Mouse (Mus musculus) forebrain, postnatal 0 days (tissue): ENCODE measurements at regions not wholly inside any gene's neighbourhood (a gene's known extent, or its start where the extent isn't known, plus 50 kb on each side); places are given as distances from the start of the nearest gene placed in this dataset.

Experiments used
- ATAC-seq: fragments of 200-750 bp; cut with Nextera tagmentation; 2 replicates; pipeline ENCODE4 v1.8.0; 2017; ENCODE audit warnings: mild to moderate bottlenecking, moderate library complexity
- DNase-seq: peaks from one replicate; pipeline ENCODE4 v3.0.0-alpha.2; 2015
- H3K27ac ChIP-seq: fragments of 300-500 bp; sonication (generic); 2 replicates; pipeline ENCODE4 v1.5.1; 2014; ENCODE audit warnings: low read depth, mild to moderate bottlenecking, antibody characterized with exemption, low read length, moderate library complexity, mixed read lengths
- H3K27me3 ChIP-seq: fragments of 300-500 bp; sonication (generic); 2 replicates; pipeline ENCODE4 v1.6.1; 2014; ENCODE audit warnings: mild to moderate bottlenecking, low read length, mixed read lengths; ENCODE audit not compliant: insufficient read depth
- H3K36me3 ChIP-seq: fragments of 300-500 bp; sonication (generic); 2 replicates; pipeline ENCODE4 v1.6.1; 2014; ENCODE audit warnings: mild to moderate bottlenecking, moderate library complexity; ENCODE audit not compliant: insufficient read depth
- H3K4me1 ChIP-seq: fragments of 300-500 bp; sonication (generic); 2 replicates; pipeline ENCODE4 v1.6.1; 2014; ENCODE audit warnings: antibody characterized with exemption; ENCODE audit not compliant: insufficient read depth
- H3K4me2 ChIP-seq: fragments of 300-500 bp; sonication (generic); 2 replicates; pipeline ENCODE4 v1.6.1; 2014; ENCODE audit warnings: low read depth, mild to moderate bottlenecking, moderate library complexity
- H3K4me3 ChIP-seq: fragments of 300-500 bp; sonication (generic); 2 replicates; pipeline ENCODE4 v1.5.1; 2014; ENCODE audit warnings: low read depth, low read length, mixed read lengths
- H3K9ac ChIP-seq: fragments of 300-500 bp; sonication (generic); 2 replicates; pipeline ENCODE4 v1.6.1; 2014; ENCODE audit warnings: mild to moderate bottlenecking
- H3K9me3 ChIP-seq: fragments of 300-500 bp; sonication (generic); 2 replicates; pipeline ENCODE4 v1.6.1; 2016; ENCODE audit warnings: low read length
- CTCF ChIP-seq: sonication (generic); IDR thresholded peaks from 2 replicates; pipeline ENCODE4 v1.5.1; 2016; ENCODE audit warnings: antibody characterized with exemption, control low read depth, low read depth
- WGBS: fragments of 180-500 bp; shearing (Covaris S2); extraction: QIAGEN DNeasy Blood & Tissue Kit; methylation state at CpG from one replicate; pipeline ENCODE4 v1.1.7; 2014; 5-methylcytosine and 5-hydroxymethylcytosine counted together

- H3K4me1 ChIP-seq = peaks cover 7% of the 10 kb centered on the region; the same call in 1 of the 2 replicates
- H3K27ac ChIP-seq = no peak overlapping the region
- 87% methylated on average over 12 of the region's 12 CpGs for WGBS
- DNase-seq (no peak), ATAC-seq (no peak)
- H3K9ac ChIP-seq = no peak overlapping the region
- no peaks in the 10 kb centered on the region for H3K36me3 ChIP-seq
- no peak overlapping the region for H3K4me3 ChIP-seq
- TF ChIP-seq CTCF = no peak
- H3K9me3 ChIP-seq = no peaks in the 10 kb centered on the region
- no peak overlapping the region for H3K4me2 ChIP-seq
- no peaks in the 10 kb centered on the region; the same call in 1 of the 2 replicates for H3K27me3 ChIP-seq
Observed at GRCm38 (mm10) chr12:112418636-112419035, 70.6 kb upstream of the A530016L24Rik start.

GRCm38 (mm10) chr12:112422177-112422576 lies 67.1 kb upstream of the A530016L24Rik start:
- H3K9ac ChIP-seq = no peak overlapping the region
- WGBS = 34% methylated on average over 9 of the region's 9 CpGs
- H3K4me3 ChIP-seq = no peak overlapping the region
- 0 out of 2 replicates have a peak overlapping the region, but pooled peaks have one; percentile 8 for H3K4me2 ChIP-seq
- peak; percentile 27 for DNase-seq
- H3K9me3 ChIP-seq = no peaks in the 10 kb centered on the region
- H3K36me3 ChIP-seq = no peaks in the 10 kb centered on the region
- H3K27ac ChIP-seq = no peak overlapping the region
- ATAC-seq = peak; percentile 30; the same call in 1 of the 2 replicates
- TF ChIP-seq CTCF = no peak
- H3K27me3 ChIP-seq = no peaks in the 10 kb centered on the region; the same call in 1 of the 2 replicates
- no peaks in the 10 kb centered on the region for H3K4me1 ChIP-seq

- Histone ChIP-seq H3K4me1 (no peaks in the 10 kb centered on the region), H3K9ac (no peak overlapping the region), H3K27me3 (no peaks in the 10 kb centered on the region), H3K4me3 (no peak overlapping the region), H3K27ac (peak overlapping the region; percentile 16; the same call in 1 of the 2 replicates), H3K36me3 (no peaks in the 10 kb centered on the region), H3K4me2 (no peak overlapping the region), H3K9me3 (no peaks in the 10 kb centered on the region)
- ATAC-seq = no peak
- DNase-seq = peak; percentile 60
- WGBS = 71% methylated on average over 6 of the region's 6 CpGs
- TF ChIP-seq CTCF = no peak
Observed at GRCm38 (mm10) chr12:112424150-112424549, 65.1 kb upstream of the A530016L24Rik start.

GRCm38 (mm10) chr12:112426681-112427080 lies 62.6 kb upstream of the A530016L24Rik start:
- 74% methylated on average over 9 of the region's 9 CpGs for WGBS
- H3K27ac ChIP-seq = no peak overlapping the region
- no peak for TF ChIP-seq CTCF
- no peak overlapping the region for H3K4me2 ChIP-seq
- ATAC-seq = no peak
- no peak for DNase-seq
- H3K9me3 ChIP-seq = no peaks in the 10 kb centered on the region
- no peak overlapping the region for H3K4me3 ChIP-seq
- no peaks in the 10 kb centered on the region for H3K27me3 ChIP-seq
- no peaks in the 10 kb centered on the region for H3K36me3 ChIP-seq
- H3K9ac ChIP-seq = no peak overlapping the region
- H3K4me1 ChIP-seq = no peaks in the 10 kb centered on the region

GRCm38 (mm10) chr12:112430104-112430846 lies 59.0 kb upstream of the A530016L24Rik start:
- Histone ChIP-seq H3K4me1 (no peaks in the 10 kb centered on the region), H3K27me3 (no peaks in the 10 kb centered on the region), H3K4me2 (no peak overlapping the region), H3K4me3 (no peak overlapping the region), H3K27ac (no peak overlapping the region), H3K9ac (no peak overlapping the region), H3K9me3 (no peaks in the 10 kb centered on the region), H3K36me3 (no peaks in the 10 kb centered on the region)
- TF ChIP-seq CTCF = no peak
- 71% methylated on average over 22 of the region's 22 CpGs for WGBS
- ATAC-seq (no peak), DNase-seq (no peak)

- WGBS = 20% methylated on average over 12 of the region's 12 CpGs
- H3K4me3 ChIP-seq = no peak overlapping the region
- ATAC-seq = no peak
- H3K4me2 ChIP-seq = no peak overlapping the region
- TF ChIP-seq CTCF = no peak
- 0 out of 2 replicates have a peak overlapping the region, but pooled peaks have one; percentile 29 for H3K27ac ChIP-seq
- H3K27me3 ChIP-seq = no peaks in the 10 kb centered on the region
- DNase-seq = no peak
- no peak overlapping the region for H3K9ac ChIP-seq
- H3K9me3 ChIP-seq = no peaks in the 10 kb centered on the region
- H3K36me3 ChIP-seq = no peaks in the 10 kb centered on the region
- peaks cover 10% of the 10 kb centered on the region for H3K4me1 ChIP-seq
Observed at GRCm38 (mm10) chr12:112433315-112433714, 55.9 kb upstream of the A530016L24Rik start.

- H3K4me2 ChIP-seq = peak overlapping the region; percentile 16
- DNase-seq (no peak), ATAC-seq (no peak)
- H3K36me3 ChIP-seq = no peaks in the 10 kb centered on the region
- H3K4me3 ChIP-seq = no peak overlapping the region
- H3K9me3 ChIP-seq = no peaks in the 10 kb centered on the region
- peaks cover 10% of the 10 kb centered on the region for H3K4me1 ChIP-seq
- 0 out of 2 replicates have a peak overlapping the region, but pooled peaks have one; percentile 0 for H3K9ac ChIP-seq
- H3K27me3 ChIP-seq = no peaks in the 10 kb centered on the region
- 58% methylated on average over 3 of the region's 3 CpGs for WGBS
- peak overlapping the region; percentile 93 for H3K27ac ChIP-seq
- no peak for TF ChIP-seq CTCF
Observed at GRCm38 (mm10) chr12:112434673-112435294, 54.5 kb upstream of the A530016L24Rik start.
